ENCODE assay signal across 22 mouse cellular contexts in genomic region chr17:87519454-87519853, GRCm38 (mm10).
"Had no signal": no experiment of that assay in that cellular context is flagged by ENCODE, and none has a peak within 500 bp of the region (broad histone marks: within the 10 kb centered on the region; RNA-seq: fewer than 3 reads in every experiment).

No protein-coding gene starts in this region.

- ATAC-seq: liver, postnatal 0 days; lung, postnatal 0 days; midbrain, embryonic 15.5 days had no signal

- DNase-seq: kidney, postnatal 10 days; kidney, postnatal 36 days; layer of hippocampus, postnatal 36 days; left cerebral cortex, postnatal 4 days; liver, postnatal 0 days; lung, embryonic 14.5 days; right cerebral cortex, adult 18-20 months; right cerebral cortex, postnatal 14 days; right cerebral cortex, postnatal 4 days; spleen, adult 18-20 months; thymus, postnatal 25 days had no signal

- H3K27ac ChIP-seq: left cerebral cortex, adult 2 months; limb, embryonic 12.5 days; limb, embryonic 15.5 days; liver, embryonic 14.5 days; macrophage; midbrain, embryonic 12.5 days; midbrain, embryonic 15.5 days; neural tube, embryonic 12.5 days; neural tube, embryonic 15.5 days; stomach, embryonic 15.5 days had no signal

- H3K4me3 ChIP-seq: left cerebral cortex, adult 2 months; limb, embryonic 12.5 days; limb, embryonic 15.5 days; midbrain, embryonic 12.5 days; midbrain, embryonic 15.5 days; neural tube, embryonic 12.5 days; neural tube, embryonic 15.5 days; stomach, embryonic 15.5 days had no signal
